Mouse (Mus musculus) limb, embryonic 14.5 days (tissue): ENCODE results near the gene Nol6. TPM values are rescaled to one million over a fixed set of nuclear protein-coding genes. Genes with fewer than 3 reads are reported as not detected.

Experiments used
- ATAC-seq: fragments of 200-750 bp; cut with Nextera tagmentation; 2 replicates; pipeline ENCODE4 v1.8.0; 2017; ENCODE audit warnings: low read depth, moderate number of reproducible peaks, moderate TSS enrichment; ENCODE audit not compliant: low FRiP score
- DNase-seq: peaks from one replicate; pipeline ENCODE4 v3.0.0-alpha.2; 2015; ENCODE audit warnings: low spot score
- H3K27ac ChIP-seq: fragments of 300-500 bp; sonication (generic); replicated peaks from 2 replicates; pipeline ENCODE4 v1.5.1; 2014; ENCODE audit warnings: low read depth, mild to moderate bottlenecking, low read length, moderate library complexity, mixed read lengths
- H3K27me3 ChIP-seq: fragments of 300-500 bp; sonication (generic); 2 replicates; pipeline ENCODE4 v1.6.1; 2014; ENCODE audit warnings: low read length, mixed read lengths; ENCODE audit not compliant: control insufficient read depth, insufficient read depth
- H3K36me3 ChIP-seq: fragments of 300-500 bp; sonication (generic); 2 replicates; pipeline ENCODE4 v1.6.1; 2014; ENCODE audit warnings: mild to moderate bottlenecking, low read length, moderate library complexity, mixed read lengths; ENCODE audit not compliant: control insufficient read depth, insufficient read depth
- H3K4me1 ChIP-seq: fragments of 300-500 bp; sonication (generic); 2 replicates; pipeline ENCODE4 v1.6.1; 2014; ENCODE audit warnings: antibody characterized with exemption, low read length, mixed read lengths; ENCODE audit not compliant: control insufficient read depth, insufficient read depth
- H3K4me2 ChIP-seq: fragments of 300-500 bp; sonication (generic); replicated peaks from 2 replicates; pipeline ENCODE4 v1.6.1; 2014; ENCODE audit warnings: low read depth, mild to moderate bottlenecking, low read length, moderate library complexity; ENCODE audit not compliant: severe bottlenecking
- H3K4me3 ChIP-seq: fragments of 300-500 bp; sonication (generic); replicated peaks from 2 replicates; pipeline ENCODE4 v1.5.1; 2014; ENCODE audit warnings: low read length
- H3K9ac ChIP-seq: fragments of 300-500 bp; sonication (generic); 2 replicates; pipeline ENCODE4 v1.6.1; 2014; ENCODE audit warnings: mild to moderate bottlenecking, low read depth, low read length, moderate library complexity; ENCODE audit not compliant: severe bottlenecking
- H3K9me3 ChIP-seq: fragments of 300-500 bp; sonication (generic); 2 replicates; pipeline ENCODE4 v1.6.1; 2016; ENCODE audit warnings: low read length; ENCODE audit not compliant: control insufficient read depth
- POLR2A ChIP-seq: fragments of 200-500 bp; IDR thresholded peaks from 2 replicates; pipeline ENCODE4 v1.8.0; 2012; ENCODE audit warnings: inconsistent platforms, mild to moderate bottlenecking, moderate library complexity, borderline replicate concordance; ENCODE audit not compliant: insufficient read depth, insufficient read length; ENCODE audit errors: extremely low read depth
- whole genome bisulfite sequencing: fragments of 180-500 bp; shearing (Covaris S2); extraction: QIAGEN DNeasy Blood & Tissue Kit; methylation state at CpG from one replicate; pipeline ENCODE4 v1.1.7; 2014; 5-methylcytosine and 5-hydroxymethylcytosine counted together
- polyA plus RNA-seq, 2 experiments: library from polyadenylated mRNA; depleted of rRNA in 1 of 2; stranded (reverse) in 1 of 2; unstranded in 1 of 2; fragments of >200 nt; fragmentation: Nextera tagmentation in 1 of 2; extraction: Ambion mirVana in 1 of 2; gene quantifications; 2 replicates each; pipeline versions ENCODE4 v1.2.1 to v1.2.3; 2012 to 2014

Gene Nol6
- polyA plus RNA-seq, 2 experiments: 29.2 to 39.1 TPM

DNA sequence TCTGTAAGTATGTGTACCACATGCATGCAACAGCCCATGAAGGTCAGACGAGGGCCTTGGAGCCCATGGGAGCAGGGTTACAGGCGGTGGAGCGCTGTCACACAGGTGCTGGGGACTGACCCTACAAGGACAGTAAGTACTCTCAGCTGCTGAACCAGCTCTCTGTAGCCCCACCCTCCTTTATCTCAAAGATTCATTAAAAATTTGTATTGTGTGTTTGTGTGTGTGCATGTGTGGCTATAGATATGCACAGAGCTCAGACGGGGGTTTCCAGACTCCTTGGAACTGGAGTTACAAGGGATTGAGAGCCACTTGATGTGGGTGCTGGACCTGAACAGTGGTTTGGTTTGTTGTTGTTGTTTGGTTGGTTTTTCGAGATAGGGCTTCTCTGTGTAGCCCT is 42.5 kb downstream of the Nol6 start:
- Histone ChIP-seq H3K4me2 (no peak overlapping the region), H3K9ac (no peak overlapping the region), H3K4me3 (no peak overlapping the region), H3K27ac (no peak overlapping the region), H3K4me1 (no peaks in the 10 kb centered on the region), H3K36me3 (no peaks in the 10 kb centered on the region), H3K27me3 (no peaks in the 10 kb centered on the region), H3K9me3 (no peaks in the 10 kb centered on the region)
- no peak for DNase-seq
- no peak for ATAC-seq
- 81% methylated on average over 5 of the region's 5 CpGs for WGBS
- no peak for TF ChIP-seq POLR2A

DNA sequence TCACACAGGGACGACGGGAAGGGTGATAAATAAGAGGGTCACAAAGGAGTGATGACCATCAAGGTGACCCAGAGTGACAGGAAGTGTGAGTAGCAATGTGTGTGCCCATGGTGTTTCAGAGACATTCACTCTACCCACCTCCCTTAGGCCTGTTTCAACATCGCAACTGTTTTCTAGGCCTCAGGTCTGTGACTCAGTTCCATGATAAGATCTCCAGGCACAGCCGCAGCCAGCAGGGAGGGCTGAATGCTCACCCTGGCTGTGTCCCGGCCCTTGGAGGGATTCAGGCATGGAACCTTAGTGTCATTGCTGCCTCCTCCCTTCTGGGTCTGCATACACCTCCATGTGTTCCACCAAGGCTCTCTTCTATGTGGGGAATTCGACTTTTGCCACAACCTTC is 45.5 kb downstream of the Nol6 start:
- Histone ChIP-seq H3K27me3 (no peaks in the 10 kb centered on the region), H3K4me3 (no peak overlapping the region), H3K27ac (no peak overlapping the region), H3K9ac (no peak overlapping the region), H3K4me2 (no peak overlapping the region), H3K4me1 (no peaks in the 10 kb centered on the region), H3K9me3 (no peaks in the 10 kb centered on the region), H3K36me3 (no peaks in the 10 kb centered on the region)
- TF ChIP-seq POLR2A: no peak
- ATAC-seq (no peak), DNase-seq (no peak)
- 59% methylated on average over 6 of the region's 6 CpGs for WGBS

DNA sequence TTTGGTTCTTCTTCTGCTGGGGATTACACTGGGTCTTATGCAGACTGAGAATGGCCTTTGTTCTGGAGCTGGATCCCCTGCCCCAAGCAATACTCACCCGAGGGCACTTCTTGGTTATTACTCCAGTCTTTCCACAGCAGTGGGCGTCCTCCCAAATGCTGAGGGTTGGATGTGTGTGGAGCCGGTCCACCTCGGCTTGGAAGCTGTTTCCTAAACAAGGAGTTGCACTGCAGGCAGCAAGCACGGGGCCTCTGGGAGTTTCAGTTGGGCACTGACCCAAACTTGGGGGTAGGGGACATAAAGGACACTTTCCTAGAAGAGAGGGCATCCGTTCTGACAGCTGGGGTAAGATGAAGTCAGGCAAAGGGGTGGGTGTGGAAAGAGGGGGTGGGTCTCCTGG is 49.8 kb downstream of the Nol6 start:
- DNase-seq (no peak), ATAC-seq (no peak)
- TF ChIP-seq POLR2A: no peak
- Histone ChIP-seq H3K4me2 (no peak overlapping the region), H3K9ac (no peak overlapping the region), H3K27ac (no peak overlapping the region), H3K4me1 (no peaks in the 10 kb centered on the region), H3K9me3 (no peaks in the 10 kb centered on the region), H3K27me3 (no peaks in the 10 kb centered on the region), H3K36me3 (no peaks in the 10 kb centered on the region), H3K4me3 (no peak overlapping the region)
- 71% methylated on average over 6 of the region's 6 CpGs for WGBS

GRCm38 (mm10) chr4:41073008-41073817 is 51.0 kb downstream of the Nol6 start:
- H3K9ac ChIP-seq: no peak overlapping the region
- H3K4me1 ChIP-seq: no peaks in the 10 kb centered on the region
- H3K4me3 ChIP-seq: no peak overlapping the region
- no peak for TF ChIP-seq POLR2A
- no peak for ATAC-seq
- no peak overlapping the region for H3K4me2 ChIP-seq
- no peak for DNase-seq
- no peaks in the 10 kb centered on the region for H3K36me3 ChIP-seq
- H3K27me3 ChIP-seq: no peaks in the 10 kb centered on the region
- no peak overlapping the region for H3K27ac ChIP-seq
- H3K9me3 ChIP-seq: no peaks in the 10 kb centered on the region
- WGBS: 75% methylated on average over 12 of the region's 12 CpGs

GRCm38 (mm10) chr4:41071500-41072429 is 52.5 kb downstream of the Nol6 start:
- H3K9ac ChIP-seq: no peak overlapping the region
- ATAC-seq (no peak), DNase-seq (peak; percentile 59)
- no peaks in the 10 kb centered on the region for H3K9me3 ChIP-seq
- no peak for TF ChIP-seq POLR2A
- H3K27me3 ChIP-seq: no peaks in the 10 kb centered on the region
- H3K4me1 ChIP-seq: no peaks in the 10 kb centered on the region
- H3K4me2 ChIP-seq: no peak overlapping the region
- no peaks in the 10 kb centered on the region for H3K36me3 ChIP-seq
- 52% methylated on average over 14 of the region's 14 CpGs for WGBS
- H3K4me3 ChIP-seq: no peak overlapping the region
- no peak overlapping the region for H3K27ac ChIP-seq
